Mouse (Mus musculus) adrenal gland, postnatal 25 days (tissue): ENCODE measurements around the gene Rgs6. TPM values are rescaled to one million over a fixed set of nuclear protein-coding genes. Genes with fewer than 3 reads are reported as not detected.
A peak's percentile ranks its signal among the peaks of the same experiment; 100 is the strongest.

Source experiments
- DNase-seq: peaks from one replicate; pipeline ENCODE4 v3.0.0; 2021; ENCODE audit warnings: mixed read lengths
- total RNA-seq: library from RNA; stranded (reverse); gene quantifications from 2 replicates; pipeline ENCODE4 v1.2.3, GENCODE M21; 2021

Rgs6 gene
- total RNA-seq, 1 experiment from 2014 or later: 0.67 TPM

- DNase-seq: no peak
Observed at GRCm38 (mm10) chr12:82649991-82650390, 61.9 kb downstream of the Rgs6 start.

- DNase-seq: no peak
Observed at GRCm38 (mm10) chr12:82664598-82664997, 76.5 kb downstream of the Rgs6 start.

GRCm38 (mm10) chr12:82667441-82667840 lies 79.3 kb downstream of the Rgs6 start:
- DNase-seq: no peak

GRCm38 (mm10) chr12:82670201-82670737 lies 82.2 kb downstream of the Rgs6 start:
- no peak for DNase-seq

GRCm38 (mm10) chr12:82671591-82671990 lies 83.5 kb downstream of the Rgs6 start:
- DNase-seq: no peak

GRCm38 (mm10) chr12:82675137-82675536 lies 87.0 kb downstream of the Rgs6 start:
- peak; percentile 15 for DNase-seq

- DNase-seq: no peak
Observed at GRCm38 (mm10) chr12:82687015-82687414, 98.9 kb downstream of the Rgs6 start.

GRCm38 (mm10) chr12:82698886-82699527 lies 110.9 kb downstream of the Rgs6 start:
- DNase-seq: no peak

GRCm38 (mm10) chr12:82699528-82699905 lies 111.4 kb downstream of the Rgs6 start:
- DNase-seq: no peak

GRCm38 (mm10) chr12:82700241-82700640 lies 112.1 kb downstream of the Rgs6 start:
- DNase-seq: no peak

GRCm38 (mm10) chr12:82700840-82701239 lies 112.7 kb downstream of the Rgs6 start:
- DNase-seq: peak; percentile 29

GRCm38 (mm10) chr12:82701359-82701758 lies 113.3 kb downstream of the Rgs6 start:
- no peak for DNase-seq

GRCm38 (mm10) chr12:82710376-82710775 lies 122.3 kb downstream of the Rgs6 start:
- DNase-seq: no peak

GRCm38 (mm10) chr12:82714284-82714683 lies 126.2 kb downstream of the Rgs6 start:
- no peak for DNase-seq

- DNase-seq: no peak
Observed at GRCm38 (mm10) chr12:82723017-82723540, 135.0 kb downstream of the Rgs6 start.

- no peak for DNase-seq
Observed at GRCm38 (mm10) chr12:82726255-82726654, 138.2 kb downstream of the Rgs6 start.

- no peak for DNase-seq
Observed at GRCm38 (mm10) chr12:82731587-82731986, 143.5 kb downstream of the Rgs6 start.

GRCm38 (mm10) chr12:82742955-82743354 lies 154.9 kb downstream of the Rgs6 start:
- no peak for DNase-seq

- DNase-seq: no peak
Observed at GRCm38 (mm10) chr12:82744026-82744425, 155.9 kb downstream of the Rgs6 start.

GRCm38 (mm10) chr12:82744826-82745225 lies 156.7 kb downstream of the Rgs6 start:
- no peak for DNase-seq

- no peak for DNase-seq
Observed at GRCm38 (mm10) chr12:82747099-82747498, 159.0 kb downstream of the Rgs6 start.

- DNase-seq: no peak
Observed at GRCm38 (mm10) chr12:82751846-82752245, 163.8 kb downstream of the Rgs6 start.

GRCm38 (mm10) chr12:82754501-82754900 lies 166.4 kb downstream of the Rgs6 start:
- no peak for DNase-seq

GRCm38 (mm10) chr12:82756756-82757155 lies 168.7 kb downstream of the Rgs6 start:
- DNase-seq: no peak
